Mouse (Mus musculus) midbrain, embryonic 15.5 days (tissue): ENCODE data around the gene Rhot2. TPM values are rescaled to one million over a fixed set of nuclear protein-coding genes. Genes with fewer than 3 reads are reported as not detected.
A peak's percentile ranks its signal among the peaks of the same experiment; 100 is the strongest.

Experiments
- ATAC-seq: fragments of 200-750 bp; cut with Nextera tagmentation; replicated peaks from 2 replicates; pipeline ENCODE4 v1.8.0; 2017; ENCODE audit warnings: moderate TSS enrichment
- H3K27ac ChIP-seq: fragments of 300-500 bp; sonication (generic); 2 replicates; pipeline ENCODE4 v1.5.1; 2015; ENCODE audit warnings: mild to moderate bottlenecking, inconsistent platforms
- H3K27me3 ChIP-seq: fragments of 300-500 bp; sonication (generic); replicated peaks from 2 replicates; pipeline ENCODE4 v1.6.1; 2015; ENCODE audit warnings: inconsistent platforms
- H3K36me3 ChIP-seq: fragments of 300-500 bp; sonication (generic); replicated peaks from 2 replicates; pipeline ENCODE4 v1.6.1; 2015; ENCODE audit warnings: inconsistent platforms
- H3K4me1 ChIP-seq: fragments of 300-500 bp; sonication (generic); 2 replicates; pipeline ENCODE4 v1.6.1; 2015; ENCODE audit warnings: inconsistent platforms
- H3K4me2 ChIP-seq: fragments of 300-500 bp; sonication (generic); 2 replicates; pipeline ENCODE4 v1.6.1; 2015; ENCODE audit warnings: inconsistent platforms, mild to moderate bottlenecking, moderate library complexity
- H3K4me3 ChIP-seq: fragments of 300-500 bp; sonication (generic); 2 replicates; pipeline ENCODE4 v1.5.1; 2015; ENCODE audit warnings: mild to moderate bottlenecking, inconsistent platforms
- H3K9ac ChIP-seq: fragments of 300-500 bp; sonication (generic); 2 replicates; pipeline ENCODE4 v1.6.1; 2015; ENCODE audit warnings: mild to moderate bottlenecking, inconsistent platforms
- H3K9me3 ChIP-seq: fragments of 300-500 bp; sonication (generic); 2 replicates; pipeline ENCODE4 v1.6.1; 2016; ENCODE audit warnings: inconsistent platforms
- WGBS: fragments of 180-500 bp; shearing (Covaris S2); methylation state at CpG from one replicate; pipeline ENCODE4 v1.1.7; 2015; ENCODE audit warnings: mixed read lengths; 5-methylcytosine and 5-hydroxymethylcytosine counted together
- polyA plus RNA-seq: library from polyadenylated mRNA; unstranded; fragments of >200 nt; fragmentation: Nextera tagmentation; extraction: Ambion mirVana; gene quantifications from 2 replicates; pipeline ENCODE4 v1.2.1, GENCODE M21; 2015

Gene Rhot2
- polyA plus RNA-seq, 1 experiment from 2014 or later: 18.3 TPM

- peak overlapping the region; percentile 82 for H3K27ac ChIP-seq
- peaks cover 29% of the 10 kb centered on the region for H3K36me3 ChIP-seq
- WGBS: 12% methylated on average over 3 of the region's 3 CpGs
- no peak overlapping the region; the same call in 1 of the 2 replicates for H3K4me3 ChIP-seq
- no peaks in the 10 kb centered on the region for H3K9me3 ChIP-seq
- H3K4me1 ChIP-seq: peaks cover 49% of the 10 kb centered on the region
- no peaks in the 10 kb centered on the region for H3K27me3 ChIP-seq
- no peak for ATAC-seq
- H3K4me2 ChIP-seq: peak overlapping the region; percentile 80
- peak overlapping the region; percentile 70 for H3K9ac ChIP-seq
Measured at GRCm38 (mm10) chr17:25837533-25837932, 7.1 kb downstream of the Rhot2 start.

DNA sequence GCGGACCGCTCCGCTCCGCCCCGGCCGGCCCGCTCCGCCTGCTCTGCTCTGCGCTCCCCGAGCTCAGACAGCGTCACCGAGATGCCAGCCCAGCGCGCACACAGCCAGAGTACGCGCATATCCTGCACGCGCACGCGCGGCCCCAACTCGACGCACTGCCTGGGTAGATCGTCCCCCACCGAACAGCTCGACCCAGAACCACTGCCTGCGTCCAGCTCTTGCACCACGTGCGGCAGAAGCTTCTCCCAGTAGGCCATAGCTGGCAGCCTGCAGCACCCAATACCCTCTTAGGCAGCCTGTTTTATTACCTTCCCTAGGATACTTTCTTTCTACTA, 7.6 kb downstream of the Rhot2 start, which contains the start of gene Rhbdl1:
Gene Rhbdl1 (minus strand): TSS at position 220 of the 335 bp plus-strand sequence.
- peak within 1 kb of the TSS; percentile 80 for H3K4me2 ChIP-seq
- H3K9ac ChIP-seq: peak within 1 kb of the TSS; percentile 70
- peak within 1 kb of the TSS; percentile 82 for H3K27ac ChIP-seq
- H3K4me3 ChIP-seq: peak within 1 kb of the TSS; percentile 48
- under 1% methylated on average over 29 of the region's 29 CpGs for WGBS
- peaks cover 51% of the 10 kb centered on the region for H3K4me1 ChIP-seq
- peak; percentile 32 for ATAC-seq
- H3K9me3 ChIP-seq: no peaks in the 10 kb centered on the region
- no peaks in the 10 kb centered on the region for H3K27me3 ChIP-seq
- peaks cover 27% of the 10 kb centered on the region for H3K36me3 ChIP-seq

DNA sequence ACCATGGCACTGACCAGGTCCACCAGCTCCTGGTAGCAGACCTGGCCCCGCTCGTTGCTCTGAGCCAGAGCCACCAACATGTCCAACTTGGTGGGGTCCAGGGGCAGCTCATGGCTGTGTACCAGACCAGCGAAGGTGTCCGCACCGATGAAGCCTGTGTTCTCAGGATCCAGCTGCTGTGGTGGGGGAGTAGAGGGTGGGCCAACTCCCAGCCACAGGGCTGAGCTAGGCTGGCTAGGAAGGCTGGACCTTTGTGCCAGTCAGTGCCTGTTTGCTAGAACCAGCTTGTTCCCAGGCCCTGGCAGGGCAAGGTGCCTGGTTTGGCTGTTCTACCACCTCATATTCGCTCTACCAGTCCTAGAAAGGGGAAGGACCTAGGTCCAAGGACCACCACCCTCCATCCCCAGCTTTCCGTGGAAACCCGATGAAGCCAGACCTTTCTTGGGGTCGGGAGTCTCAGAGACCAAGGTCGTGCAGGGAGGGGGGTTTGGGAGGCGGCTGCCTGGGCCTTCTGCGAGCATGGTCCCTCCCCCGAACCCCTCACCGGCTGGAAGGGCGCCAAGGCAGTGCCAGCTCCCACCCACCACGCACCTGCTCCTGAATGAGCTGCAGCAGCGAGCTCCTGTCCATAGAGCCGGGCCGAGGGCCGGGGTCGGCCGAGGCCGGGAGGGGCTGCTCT, 8.1 kb downstream of the Rhot2 start:
- H3K9me3 ChIP-seq: no peaks in the 10 kb centered on the region
- H3K27ac ChIP-seq: peak overlapping the region; percentile 82
- H3K4me2 ChIP-seq: peak overlapping the region; percentile 80
- 20% methylated on average over 23 of the region's 23 CpGs for WGBS
- H3K4me3 ChIP-seq: peak overlapping the region; percentile 48
- no peak for ATAC-seq
- H3K4me1 ChIP-seq: peaks cover 56% of the 10 kb centered on the region
- H3K9ac ChIP-seq: peak overlapping the region; percentile 70
- H3K27me3 ChIP-seq: no peaks in the 10 kb centered on the region
- peaks cover 22% of the 10 kb centered on the region for H3K36me3 ChIP-seq

- H3K27ac ChIP-seq: no peak overlapping the region
- H3K4me1 ChIP-seq: peaks cover 64% of the 10 kb centered on the region
- H3K4me3 ChIP-seq: peak overlapping the region; percentile 48
- WGBS: 94% methylated on average over 16 of the region's 16 CpGs
- H3K9me3 ChIP-seq: no peaks in the 10 kb centered on the region
- H3K9ac ChIP-seq: peak overlapping the region; percentile 70; the same call in 1 of the 2 replicates
- no peak for ATAC-seq
- H3K4me2 ChIP-seq: peak overlapping the region; percentile 80
- peaks cover 22% of the 10 kb centered on the region for H3K36me3 ChIP-seq
- no peaks in the 10 kb centered on the region for H3K27me3 ChIP-seq
Measured at GRCm38 (mm10) chr17:25835816-25836215, 8.8 kb downstream of the Rhot2 start.

DNA sequence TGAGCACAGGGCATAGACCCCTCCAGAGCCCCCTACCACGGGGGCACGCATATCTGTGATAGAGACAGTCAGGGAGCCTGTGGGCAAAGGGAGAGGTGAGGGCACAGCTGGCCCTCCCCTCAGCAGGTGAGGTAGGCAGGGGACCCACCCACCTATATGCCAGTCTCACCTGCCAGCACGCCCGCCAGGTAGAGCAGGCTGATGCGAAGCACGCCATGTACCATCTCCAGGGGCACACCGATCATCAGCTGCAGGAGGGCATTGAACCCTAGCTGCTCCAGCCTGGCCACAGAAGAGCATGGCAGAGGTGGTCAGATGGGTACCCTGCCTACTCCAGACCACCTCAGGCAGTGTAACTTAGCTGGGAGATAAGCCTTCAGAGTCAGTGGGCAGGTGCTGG, 9.3 kb downstream of the Rhot2 start:
- Histone ChIP-seq H3K9ac (0 out of 2 replicates have a peak overlapping the region, but pooled peaks have one; percentile 70), H3K9me3 (no peaks in the 10 kb centered on the region), H3K36me3 (peaks cover 22% of the 10 kb centered on the region; the same call in 1 of the 2 replicates), H3K27me3 (no peaks in the 10 kb centered on the region), H3K4me1 (peaks cover 69% of the 10 kb centered on the region), H3K4me2 (peak overlapping the region; percentile 95; the same call in 1 of the 2 replicates), H3K27ac (no peak overlapping the region), H3K4me3 (no peak overlapping the region)
- 93% methylated on average over 7 of the region's 7 CpGs for WGBS
- ATAC-seq: no peak

DNA sequence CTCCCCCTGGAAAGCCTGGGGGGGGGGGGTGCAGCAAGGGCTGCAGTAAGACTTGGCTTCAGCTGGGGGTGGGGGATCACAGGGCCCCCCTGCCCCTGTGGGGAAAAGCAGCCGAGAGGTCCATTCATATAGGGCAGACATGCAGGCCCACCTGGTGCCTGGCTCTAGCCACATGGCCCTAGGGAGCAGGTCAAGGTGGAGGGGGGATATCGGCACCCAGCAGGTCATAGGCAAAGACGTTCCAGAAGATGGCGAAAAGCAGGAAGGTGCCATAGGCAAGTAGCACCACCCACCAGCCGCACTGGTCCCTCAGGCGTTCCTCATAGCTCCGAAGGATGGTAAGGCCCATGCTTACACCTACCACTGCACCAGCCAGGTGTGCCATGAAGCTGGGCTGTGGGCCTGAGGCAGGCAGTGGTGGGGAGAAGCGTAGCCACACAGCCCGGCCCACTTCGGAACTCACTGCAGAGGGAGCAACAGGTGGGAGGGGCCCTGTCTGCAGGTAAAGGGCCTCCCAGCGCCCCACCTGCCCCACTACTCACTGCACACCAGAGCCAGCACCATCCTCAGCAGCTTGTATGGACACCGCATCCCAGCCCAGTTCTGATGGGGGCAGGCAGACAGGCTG, 9.9 kb downstream of the Rhot2 start:
- no peak for ATAC-seq
- Histone ChIP-seq H3K4me2 (peak overlapping the region; percentile 95), H3K27ac (0 out of 2 replicates have a peak overlapping the region, but pooled peaks have one; percentile 96), H3K9me3 (no peaks in the 10 kb centered on the region), H3K36me3 (0 out of 2 replicates have a peak, but pooled peaks cover 24% of the 10 kb centered on the region), H3K4me1 (peaks cover 75% of the 10 kb centered on the region), H3K27me3 (no peaks in the 10 kb centered on the region), H3K4me3 (peak overlapping the region; percentile 80), H3K9ac (peak overlapping the region; percentile 77; the same call in 1 of the 2 replicates)
- 89% methylated on average over 12 of the region's 12 CpGs for WGBS

- peak overlapping the region; percentile 77 for H3K9ac ChIP-seq
- H3K27ac ChIP-seq: peak overlapping the region; percentile 96
- H3K4me2 ChIP-seq: peak overlapping the region; percentile 95
- H3K4me3 ChIP-seq: peak overlapping the region; percentile 80
- WGBS: 59% methylated on average over 6 of the region's 6 CpGs
- H3K27me3 ChIP-seq: no peaks in the 10 kb centered on the region
- ATAC-seq: no peak
- no peaks in the 10 kb centered on the region for H3K9me3 ChIP-seq
- peaks cover 80% of the 10 kb centered on the region for H3K4me1 ChIP-seq
- H3K36me3 ChIP-seq: 0 out of 2 replicates have a peak, but pooled peaks cover 19% of the 10 kb centered on the region
Measured at GRCm38 (mm10) chr17:25833961-25834594, 10.6 kb downstream of the Rhot2 start.

- H3K36me3 ChIP-seq: 0 out of 2 replicates have a peak, but pooled peaks cover 19% of the 10 kb centered on the region
- no peaks in the 10 kb centered on the region for H3K9me3 ChIP-seq
- WGBS: under 1% methylated on average over 24 of the region's 24 CpGs
- H3K27ac ChIP-seq: peak within 1 kb of the TSS; percentile 96
- H3K4me3 ChIP-seq: peak within 1 kb of the TSS; percentile 80
- H3K9ac ChIP-seq: peak within 1 kb of the TSS; percentile 77
- H3K27me3 ChIP-seq: no peaks in the 10 kb centered on the region
- ATAC-seq: peak; percentile 41
- H3K4me1 ChIP-seq: peaks cover 84% of the 10 kb centered on the region
- H3K4me2 ChIP-seq: peak within 1 kb of the TSS; percentile 95
Measured at GRCm38 (mm10) chr17:25833291-25833663, 11.4 kb downstream of the Rhot2 start, which contains the start of gene Stub1. TSS of gene Stub1 (minus strand) at chr17:25833404.

GRCm38 (mm10) chr17:25832436-25833290, 12.0 kb downstream of the Rhot2 start:
- H3K4me3 ChIP-seq: peak overlapping the region; percentile 80
- peak; percentile 91 for ATAC-seq
- H3K4me1 ChIP-seq: peaks cover 84% of the 10 kb centered on the region
- no peaks in the 10 kb centered on the region for H3K9me3 ChIP-seq
- peak overlapping the region; percentile 96 for H3K27ac ChIP-seq
- H3K27me3 ChIP-seq: no peaks in the 10 kb centered on the region
- under 1% methylated on average over 76 of the region's 77 CpGs for whole genome bisulfite sequencing
- H3K36me3 ChIP-seq: 0 out of 2 replicates have a peak, but pooled peaks cover 21% of the 10 kb centered on the region
- peak overlapping the region; percentile 77 for H3K9ac ChIP-seq
- peak overlapping the region; percentile 95 for H3K4me2 ChIP-seq

GRCm38 (mm10) chr17:25831451-25832281, 13.0 kb downstream of the Rhot2 start:
- H3K36me3 ChIP-seq: 0 out of 2 replicates have a peak, but pooled peaks cover 30% of the 10 kb centered on the region
- H3K9ac ChIP-seq: peak overlapping the region; percentile 77
- H3K4me1 ChIP-seq: peaks cover 84% of the 10 kb centered on the region
- 63% methylated on average over 21 of the region's 21 CpGs for WGBS
- H3K27me3 ChIP-seq: no peaks in the 10 kb centered on the region
- no peak for ATAC-seq
- H3K4me3 ChIP-seq: peak overlapping the region; percentile 80
- peak overlapping the region; percentile 95 for H3K4me2 ChIP-seq
- H3K9me3 ChIP-seq: no peaks in the 10 kb centered on the region
- H3K27ac ChIP-seq: peak overlapping the region; percentile 96
